Mouse (Mus musculus) macrophage (primary cell): Measurements from ENCODE around the gene Aspn. TPM values are rescaled to one million over a fixed set of nuclear protein-coding genes. Genes with fewer than 3 reads are reported as not detected.

Experiments used
- polyA plus RNA-seq: library from polyadenylated mRNA; stranded (reverse); fragments of 250-400 nt; gene quantifications from 3 replicates; pipeline ENCODE4 v1.2.4, GENCODE M21; 2018; ENCODE audit warnings: inconsistent platforms

The Aspn gene
- polyA plus RNA-seq, 1 experiment from 2014 or later = not detected

Other genes with a start within 250 kb of the Aspn start
- 14.8 to 24.2 TPM (median 22.8 TPM) in 3 replicates for gene Fgd3, start 224.1 kb upstream of the Aspn start, polyA plus RNA-seq
- gene Bicd2, start 202.9 kb upstream of the Aspn start, polyA plus RNA-seq = 24.3 to 34.5 TPM (median 30.4 TPM) in 3 replicates
- 3.2 to 6.3 TPM (median 3.4 TPM) in 3 replicates for gene Ippk, start 123.2 kb upstream of the Aspn start, polyA plus RNA-seq
- gene Tes3-ps, start 51.1 kb upstream of the Aspn start, polyA plus RNA-seq = 0.27 to 0.37 TPM (median 0.32 TPM) in 3 replicates
- gene Ecm2, start 39.6 kb upstream of the Aspn start, polyA plus RNA-seq = not detected in 3 replicates
- not detected in 3 replicates for gene Omd, start 38.0 kb downstream of the Aspn start, polyA plus RNA-seq
- 0.09 TPM in 1 of 3 replicates, not detected in the others for gene Ogn, start 63.6 kb downstream of the Aspn start, polyA plus RNA-seq
- gene Cenpp, start 108.3 kb downstream of the Aspn start, polyA plus RNA-seq = 0.68 to 3.3 TPM (median 2.1 TPM) in 3 replicates
- 8.1 to 14.1 TPM (median 12.9 TPM) in 3 replicates for gene Nol8, start 108.6 kb downstream of the Aspn start, polyA plus RNA-seq
- gene Iars, start 137.7 kb downstream of the Aspn start, polyA plus RNA-seq = 17.1 to 36.4 TPM (median 25.7 TPM) in 3 replicates